Mouse (Mus musculus): Measurements from ENCODE around the gene Abca17.

GRCm38 (mm10) chr17:24320826-24321225, 30.0 kb downstream of the Abca17 start:
- TF ChIP-seq POLR2A (IDR thresholded peaks at IDR 0.05; ENCODE audit: extremely low read depth, insufficient read depth, low read length) (no peak), CTCF (IDR thresholded peaks at IDR 0.05; ENCODE audit: extremely low read depth, insufficient read depth, low read length) (no peak)
